Mouse (Mus musculus): ENCODE measurements at regions not wholly inside any gene's neighbourhood (a gene's known extent, or its start where the extent isn't known, plus 50 kb on each side); places are given as distances from the start of the nearest gene placed in this dataset.
A peak's percentile ranks its signal among the peaks of the same experiment; 100 is the strongest.

DNA sequence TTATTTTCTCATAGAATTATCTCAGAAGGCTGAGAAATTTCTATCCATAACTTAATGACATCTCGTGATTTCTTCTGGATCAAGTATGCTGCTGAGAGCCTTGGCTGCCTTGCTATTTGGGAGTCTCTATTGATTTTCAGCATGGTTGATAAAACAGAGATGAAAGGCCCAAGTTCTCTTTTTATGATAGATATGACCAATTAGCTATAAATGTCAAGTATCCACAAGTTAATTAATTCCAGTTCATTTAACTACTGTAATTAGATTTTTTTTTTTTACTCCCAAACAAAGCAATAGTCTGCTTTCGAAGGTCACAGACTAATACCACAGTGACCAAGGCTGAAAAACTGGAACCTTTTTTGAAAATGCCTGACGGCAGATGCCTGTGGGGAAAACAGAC lies 59.5 kb upstream of the Snrpb2 start:
- Histone ChIP-seq H3K9ac (ENCODE audit: low read length) (no peak overlapping the region), H3K27ac (replicated peaks) (no peak overlapping the region), H3K4me2 (replicated peaks; ENCODE audit: low read depth) (no peak overlapping the region), H3K4me3 (ENCODE audit: low read depth, low read length) (no peak overlapping the region), H3K4me1 (replicated peaks; ENCODE audit: control insufficient read depth, insufficient read depth) (no peaks in the 10 kb centered on the region), H3K27me3 (ENCODE audit: control insufficient read depth, insufficient read depth, low read length) (no peaks in the 10 kb centered on the region), H3K9me3 (ENCODE audit: control insufficient read depth, low read length) (no peaks in the 10 kb centered on the region), H3K36me3 (ENCODE audit: control insufficient read depth, insufficient read depth, low read length) (no peaks in the 10 kb centered on the region)
- DNase-seq (ENCODE audit: low spot score): no peak
- TF ChIP-seq CTCF (IDR thresholded peaks at IDR 0.05; ENCODE audit: low read depth) (no peak), EP300 (optimal IDR thresholded peaks at IDR 0.05) (no peak)
- 72% methylated on average over 3 of the region's 3 CpGs for WGBS
- no peak for ATAC-seq (ENCODE audit: low FRiP score, low TSS enrichment)

DNA sequence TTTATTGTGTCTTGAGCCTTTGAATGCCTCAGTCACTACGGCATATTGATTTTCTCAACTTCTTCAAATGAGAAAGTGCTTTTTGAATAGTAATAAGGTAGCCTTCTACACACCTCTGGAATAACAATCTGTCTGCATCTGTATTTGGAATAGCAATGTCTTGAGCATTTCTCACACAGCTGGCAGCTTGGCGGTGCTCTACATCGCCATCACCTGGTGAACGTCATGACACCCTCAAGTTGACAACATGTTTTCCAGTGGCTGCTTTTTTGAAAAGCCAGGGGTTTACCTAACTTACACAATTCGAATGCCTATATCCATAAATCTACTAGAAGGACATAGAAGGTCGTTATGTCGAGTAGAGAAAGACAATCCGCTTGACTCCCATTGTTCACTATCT lies 51.5 kb upstream of the Snrpb2 start:
- no peak for DNase-seq (ENCODE audit: low spot score)
- no peaks in the 10 kb centered on the region for H3K36me3 ChIP-seq (ENCODE audit: control insufficient read depth, insufficient read depth, low read length)
- ATAC-seq (ENCODE audit: low FRiP score, low TSS enrichment): no peak
- 58% methylated on average over 8 of the region's 8 CpGs for WGBS
- TF ChIP-seq EP300 (optimal IDR thresholded peaks at IDR 0.05) (no peak), CTCF (IDR thresholded peaks at IDR 0.05; ENCODE audit: low read depth) (peak; percentile 36)
- H3K27ac ChIP-seq (replicated peaks): no peak overlapping the region
- H3K9ac ChIP-seq (ENCODE audit: low read length): no peak overlapping the region
- no peak overlapping the region for H3K4me3 ChIP-seq (ENCODE audit: low read depth, low read length)
- no peaks in the 10 kb centered on the region for H3K4me1 ChIP-seq (replicated peaks; ENCODE audit: control insufficient read depth, insufficient read depth)
- no peaks in the 10 kb centered on the region for H3K9me3 ChIP-seq (ENCODE audit: control insufficient read depth, low read length)
- no peak overlapping the region for H3K4me2 ChIP-seq (replicated peaks; ENCODE audit: low read depth)
- no peaks in the 10 kb centered on the region for H3K27me3 ChIP-seq (ENCODE audit: control insufficient read depth, insufficient read depth, low read length)

Data from stomach, postnatal 0 days (tissue).